Mouse (Mus musculus) spleen, postnatal 0 days (tissue): Measurements from ENCODE around the gene Nab2. TPM values are rescaled to one million over a fixed set of nuclear protein-coding genes. Genes with fewer than 3 reads are reported as not detected.

Experiments
- polyA plus RNA-seq: library from polyadenylated mRNA; unstranded; fragments of >200 nt; fragmentation: Nextera tagmentation; extraction: Ambion mirVana; gene quantifications from 2 replicates; pipeline ENCODE4 v1.2.1, GENCODE M21; 2015

Gene Nab2
- 4.2 and 6.1 TPM in 2 replicates for polyA plus RNA-seq

GRCm38 (mm10) chr10:127668093-127669050 is at the start of gene Nab2:
Nab2 (minus strand) TSS chr10:127668568.

GRCm38 (mm10) chr10:127704766-127705220 is 36.4 kb upstream of the Nab2 start, which contains the start of gene Myo1a:
Myo1a (plus strand) TSS chr10:127705170.

DNA sequence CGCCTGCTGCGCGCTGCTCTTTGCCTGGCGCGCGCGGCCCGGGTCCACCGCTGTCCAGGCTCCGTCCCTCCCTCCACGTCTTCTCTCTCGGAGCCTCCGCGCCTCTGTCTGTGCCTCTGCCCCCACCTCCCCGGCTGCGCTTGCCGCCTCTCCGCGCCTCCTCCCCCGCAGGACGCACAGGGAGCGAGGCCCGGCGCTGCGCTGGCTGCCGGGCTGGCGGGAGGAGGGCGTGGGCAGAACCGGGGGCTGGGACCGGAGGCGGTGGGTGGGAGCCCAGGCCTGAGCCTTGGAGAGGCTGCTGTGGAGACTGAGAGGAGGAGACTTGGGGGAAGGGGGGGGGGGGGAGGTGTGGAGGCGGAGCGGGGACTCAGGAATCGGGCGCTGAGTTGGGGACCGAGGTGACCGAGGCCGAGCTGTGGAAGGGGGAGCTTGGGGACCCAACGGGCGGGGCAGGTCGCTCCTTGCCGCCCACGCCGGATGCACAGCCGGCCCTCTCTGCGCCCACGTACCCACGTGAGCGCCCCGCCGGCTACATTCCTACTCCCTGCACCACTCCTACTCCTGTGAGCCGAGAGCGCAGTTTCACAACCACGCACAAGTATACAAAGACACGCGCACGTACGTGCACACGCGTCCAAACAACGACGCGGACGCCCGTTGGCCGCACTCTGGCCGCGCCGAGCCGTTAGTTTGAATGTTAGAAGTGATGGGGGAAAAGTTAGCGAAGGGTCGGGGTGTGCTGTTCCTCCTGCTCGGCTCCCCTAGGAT is 1.7 kb downstream of the Nab2 start, which contains the start of gene Nemp1:
Nemp1 (plus strand) TSS at position 401 of the 768 bp plus-strand sequence.

DNA sequence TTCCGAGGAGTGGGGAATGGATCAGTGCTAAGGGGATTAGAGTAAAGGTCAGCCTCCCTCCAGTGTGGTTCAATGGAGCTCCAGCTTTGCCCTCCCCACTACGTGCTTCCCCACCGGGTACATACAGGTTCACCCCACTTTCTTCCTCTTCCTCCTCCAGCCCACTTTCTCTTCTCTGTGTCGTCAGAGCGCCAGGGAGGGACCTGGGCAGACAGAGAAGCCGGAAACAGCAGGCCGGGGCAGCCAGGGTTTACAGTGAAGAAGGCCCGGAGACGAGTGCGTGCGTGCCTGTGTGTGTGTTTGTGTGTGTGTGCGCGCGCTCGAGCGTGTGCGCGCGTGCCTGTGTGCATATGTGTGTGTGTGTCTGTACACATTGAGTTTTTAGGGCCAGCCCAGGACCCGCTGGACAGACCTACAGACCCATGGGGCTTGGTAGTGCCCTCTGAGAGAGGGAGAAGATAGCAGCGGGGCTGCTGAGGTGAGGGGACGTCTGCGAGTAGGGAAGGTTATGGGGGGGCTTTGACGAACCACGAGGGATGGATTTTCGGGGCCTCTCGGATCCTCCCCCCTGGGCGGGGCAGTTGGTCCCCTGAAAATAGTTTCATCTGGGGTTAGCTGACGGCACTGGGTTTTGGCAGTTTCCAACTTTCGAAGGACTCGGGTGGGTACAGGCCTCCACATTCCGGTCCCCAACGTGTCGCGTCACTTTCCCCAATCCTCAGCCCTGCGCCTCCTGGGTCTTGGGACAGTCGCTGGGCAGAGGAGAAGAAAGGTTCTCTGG is 25.4 kb downstream of the Nab2 start, which contains the start of gene Stat6:
Stat6 (plus strand) TSS at position 215 of the 781 bp plus-strand sequence.

DNA sequence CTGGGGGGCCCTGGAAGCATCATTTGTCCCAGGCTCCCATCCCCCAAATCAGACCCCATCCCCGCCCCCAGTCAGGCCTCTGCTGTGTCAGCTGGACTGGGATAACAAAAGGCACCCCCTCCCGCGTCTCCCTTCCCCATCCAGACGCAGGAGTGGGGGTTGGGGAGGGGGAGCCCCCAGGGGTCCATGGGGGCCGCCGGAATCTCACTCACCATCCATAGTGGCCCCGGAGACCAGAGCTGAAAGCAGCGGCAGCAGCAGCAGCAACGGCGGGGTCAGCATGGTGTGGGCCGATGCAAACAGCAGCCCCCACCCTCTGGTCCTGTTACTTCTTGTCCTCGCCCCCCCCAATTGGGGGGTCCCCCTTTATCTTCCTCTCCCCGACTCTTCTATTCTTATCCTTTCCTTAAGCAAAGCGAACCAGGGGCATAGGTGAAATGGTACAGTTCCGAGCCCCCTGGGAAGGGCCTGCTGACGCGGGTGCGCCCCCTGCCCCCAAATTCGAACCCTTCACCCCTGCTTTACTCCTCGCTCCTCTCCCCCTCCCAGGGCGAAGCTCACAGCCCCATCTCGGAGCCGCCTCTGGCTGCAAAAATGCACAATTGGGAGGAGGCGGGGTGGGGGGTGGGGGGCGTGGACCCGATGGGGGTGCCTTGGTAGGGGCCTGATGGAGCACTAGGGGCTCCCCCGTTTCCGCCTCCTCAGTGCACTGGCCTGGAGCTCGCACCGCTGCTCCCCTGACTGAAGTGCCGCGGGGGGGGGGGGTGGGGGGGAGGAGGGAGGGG is 47.8 kb downstream of the Nab2 start, which contains the start of gene Lrp1:
Lrp1 (minus strand) TSS at position 743 of the 785 bp plus-strand sequence.

Other genes with a start within 250 kb of the Nab2 start
- gene Stac3, start 166.9 kb downstream of the Nab2 start, polyA plus RNA-seq, result 0.12 and 0.49 TPM in 2 replicates
- 22.4 and 25.0 TPM in 2 replicates for gene Ndufa4l2, start 153.6 kb downstream of the Nab2 start, polyA plus RNA-seq
- 80.6 and 92.9 TPM in 2 replicates for gene Shmt2, start 146.1 kb downstream of the Nab2 start, polyA plus RNA-seq
- 0.12 TPM in 1 of 2 replicates, not detected in the other for gene Nxph4, start 134.0 kb downstream of the Nab2 start, polyA plus RNA-seq
- gene Lrp1, start 47.4 kb downstream of the Nab2 start, polyA plus RNA-seq, result 29.9 and 45.8 TPM in 2 replicates
- gene Stat6, start 25.6 kb downstream of the Nab2 start, polyA plus RNA-seq, result 21.2 and 24.6 TPM in 2 replicates
- gene Nemp1, start 1.7 kb downstream of the Nab2 start, polyA plus RNA-seq, result 6.7 and 7.1 TPM in 2 replicates
- gene Myo1a, start 36.6 kb upstream of the Nab2 start, polyA plus RNA-seq, result 0.23 and 0.25 TPM in 2 replicates
- gene Tac2, start 55.9 kb upstream of the Nab2 start, polyA plus RNA-seq, result 5.9 and 6.7 TPM in 2 replicates
- gene Zbtb39, start 71.0 kb upstream of the Nab2 start, polyA plus RNA-seq, result 1.3 and 1.6 TPM in 2 replicates
- 7.9 and 10.9 TPM in 2 replicates for gene Gpr182, start 83.2 kb upstream of the Nab2 start, polyA plus RNA-seq
- gene Rdh1, start 91.2 kb upstream of the Nab2 start, polyA plus RNA-seq, result 0.47 and 0.51 TPM in 2 replicates
- 0.58 and 0.76 TPM in 2 replicates for gene Rdh16f1, start 91.2 kb upstream of the Nab2 start, polyA plus RNA-seq
- gene Rdh9, start 107.8 kb upstream of the Nab2 start, polyA plus RNA-seq, result not detected in 2 replicates
- not detected in 2 replicates for gene Rdh16, start 132.6 kb upstream of the Nab2 start, polyA plus RNA-seq
- not detected in 2 replicates for gene Rdh19, start 181.4 kb upstream of the Nab2 start, polyA plus RNA-seq
- gene Rdh16f2, start 197.9 kb upstream of the Nab2 start, polyA plus RNA-seq, result not detected in 2 replicates
- gene Rdh7, start 220.2 kb upstream of the Nab2 start, polyA plus RNA-seq, result 0.10 TPM in 2 replicates
- gene Sdr9c7, start 229.9 kb upstream of the Nab2 start, polyA plus RNA-seq, result not detected in 2 replicates